Mouse (Mus musculus) heart, postnatal 36 days (tissue): Measurements from ENCODE around the gene Vmn1r56. TPM values are rescaled to one million over a fixed set of nuclear protein-coding genes. Genes with fewer than 3 reads are reported as not detected.
"Not testable (repeated sequence)": the region's sequence is repeated elsewhere in the genome, so short reads cannot be mapped to it uniquely, and the experiment has no call there.

Source experiments
- DNase-seq, 2 experiments: peaks; one replicate each; pipeline ENCODE4 v3.0.0; 2021 to 2022
- intact Hi-C: fragments of 180-260 bp; cut with DNase I; formaldehyde crosslinking; loops from one replicate; pipeline ENCODE4 v1.15.1; 2025
- total RNA-seq, 2 experiments: library from RNA; stranded (reverse); gene quantifications; 2 replicates each; pipeline ENCODE4 v1.2.3; 2021

Vmn1r56 gene
- total RNA-seq: not detected

GRCm38 (mm10) chr7:5196647-5197046 is at the start of gene Vmn1r56:
Vmn1r56 (minus strand) TSS chr7:5196747.
- intact Hi-C loops, DNase-seq: not testable (repeated sequence)

- intact Hi-C loops, DNase-seq: not testable (repeated sequence)
These were observed 21.6 kb upstream of the Vmn1r56 start, which contains the start of gene Vmn1r57 for GRCm38 (mm10) chr7:5218193-5218592. Vmn1r57 (plus strand) TSS chr7:5218493.

GRCm38 (mm10) chr7:5149570-5149969 is 47.0 kb downstream of the Vmn1r56 start, which contains the start of gene Vmn1r55:
Vmn1r55 (minus strand) TSS chr7:5149670.
- intact Hi-C loops, DNase-seq: not testable (repeated sequence)

Other genes starting within 250 kb of the Vmn1r56 start
- 10 to 100 TPM; 26.5 to 34.0 TPM for gene Sbk2, start 232.3 kb downstream of the Vmn1r56 start, total RNA-seq
- gene Sbk3, start 225.6 kb downstream of the Vmn1r56 start, total RNA-seq: 10 to 100 TPM; 31.5 to 45.5 TPM
- gene Zfp579, start 200.6 kb downstream of the Vmn1r56 start, total RNA-seq: 10 to 100 TPM; 14.2 to 16.4 TPM
- gene Zfp524, start 182.3 kb downstream of the Vmn1r56 start, total RNA-seq: 10 to 100 TPM in 1 of 2 experiments, 1 to 10 TPM in 1; 9.7 to 10.4 TPM
- gene Fiz1, start 182.1 kb downstream of the Vmn1r56 start, total RNA-seq: 10 to 100 TPM; 17.0 to 21.6 TPM
- gene Gm44973, start 181.3 kb downstream of the Vmn1r56 start, total RNA-seq: not detected
- gene Zfp865, start 176.4 kb downstream of the Vmn1r56 start, total RNA-seq: 10 to 100 TPM; 14.1 to 14.9 TPM
- not detected for gene Ccdc106, start 176.2 kb downstream of the Vmn1r56 start, total RNA-seq
- gene 4632433K11Rik, start 162.6 kb downstream of the Vmn1r56 start, total RNA-seq: not detected
- gene Zfp784, start 158.3 kb downstream of the Vmn1r56 start, total RNA-seq: 1 to 10 TPM; 5.2 to 6.1 TPM
- 1 to 10 TPM; 5.6 to 5.7 TPM for gene Zfp580, start 145.2 kb downstream of the Vmn1r56 start, total RNA-seq
- gene U2af2, start 134.6 kb downstream of the Vmn1r56 start, total RNA-seq: 10 to 100 TPM; 62.4 to 70.8 TPM
- gene Epn1, start 116.5 kb downstream of the Vmn1r56 start, total RNA-seq: 100 to 1,000 TPM; 176 to 184 TPM
- gene Rfpl4, start 79.8 kb downstream of the Vmn1r56 start, total RNA-seq: not detected
- 1 to 10 TPM; 6.2 to 6.9 TPM for gene Rasl2-9, start 70.8 kb downstream of the Vmn1r56 start, total RNA-seq
- gene Vmn1r55, start 47.1 kb downstream of the Vmn1r56 start, total RNA-seq: not detected
- gene Vmn1r57, start 21.7 kb upstream of the Vmn1r56 start, total RNA-seq: not detected
- gene Gm5065, start 153.8 kb upstream of the Vmn1r56 start, total RNA-seq: not detected
- gene Nlrp2, start 154.3 kb upstream of the Vmn1r56 start, total RNA-seq: not detected
- not detected for gene Vmn1r58, start 216.6 kb upstream of the Vmn1r56 start, total RNA-seq